Mouse (Mus musculus) liver, embryonic 13.5 days (tissue): Measurements from ENCODE around the gene Dcakd. TPM values are rescaled to one million over a fixed set of nuclear protein-coding genes. Genes with fewer than 3 reads are reported as not detected.

Experiments used
- ATAC-seq: fragments of 200-750 bp; cut with Nextera tagmentation; 2 replicates; pipeline ENCODE4 v1.8.0; 2017; ENCODE audit warnings: low read depth, mild to moderate bottlenecking, moderate number of reproducible peaks, moderate library complexity
- DNase-seq: peaks from one replicate; pipeline ENCODE4 v3.0.0; 2022
- H3K27ac ChIP-seq: fragments of 300-500 bp; sonication (generic); 2 replicates; pipeline ENCODE4 v1.5.1; 2015; ENCODE audit warnings: moderate library complexity, mild to moderate bottlenecking, inconsistent platforms
- H3K27me3 ChIP-seq: fragments of 300-500 bp; sonication (generic); 2 replicates; pipeline ENCODE4 v1.6.1; 2015; ENCODE audit warnings: mild to moderate bottlenecking, inconsistent platforms
- H3K36me3 ChIP-seq: fragments of 300-500 bp; sonication (generic); 2 replicates; pipeline ENCODE4 v1.6.1; 2015; ENCODE audit warnings: mild to moderate bottlenecking, inconsistent platforms
- H3K4me1 ChIP-seq: fragments of 300-500 bp; sonication (generic); replicated peaks from 2 replicates; pipeline ENCODE4 v1.6.1; 2015; ENCODE audit warnings: inconsistent platforms
- H3K4me2 ChIP-seq: fragments of 300-500 bp; sonication (generic); 2 replicates; pipeline ENCODE4 v1.6.1; 2015; ENCODE audit warnings: inconsistent platforms, mild to moderate bottlenecking, moderate library complexity
- H3K4me3 ChIP-seq: fragments of 300-500 bp; sonication (generic); replicated peaks from 2 replicates; pipeline ENCODE4 v1.5.1; 2015; ENCODE audit warnings: mild to moderate bottlenecking, inconsistent platforms
- H3K9ac ChIP-seq: fragments of 300-500 bp; sonication (generic); 2 replicates; pipeline ENCODE4 v1.6.1; 2015; ENCODE audit warnings: mild to moderate bottlenecking, inconsistent platforms
- H3K9me3 ChIP-seq: fragments of 300-500 bp; sonication (generic); replicated peaks from 2 replicates; pipeline ENCODE4 v1.6.1; 2016; ENCODE audit warnings: inconsistent platforms
- WGBS: fragments of 180-500 bp; shearing (Covaris S2); methylation state at CpG from one replicate; pipeline ENCODE4 v1.1.7; 2015; ENCODE audit not compliant: insufficient replicate concordance; 5-methylcytosine and 5-hydroxymethylcytosine counted together
- polyA plus RNA-seq: library from polyadenylated mRNA; unstranded; fragments of >200 nt; fragmentation: Nextera tagmentation; extraction: Ambion mirVana; gene quantifications from 2 replicates; pipeline ENCODE4 v1.2.1, GENCODE M21; 2015

The Dcakd gene
- polyA plus RNA-seq, 1 experiment from 2014 or later = 29.9 TPM

DNA sequence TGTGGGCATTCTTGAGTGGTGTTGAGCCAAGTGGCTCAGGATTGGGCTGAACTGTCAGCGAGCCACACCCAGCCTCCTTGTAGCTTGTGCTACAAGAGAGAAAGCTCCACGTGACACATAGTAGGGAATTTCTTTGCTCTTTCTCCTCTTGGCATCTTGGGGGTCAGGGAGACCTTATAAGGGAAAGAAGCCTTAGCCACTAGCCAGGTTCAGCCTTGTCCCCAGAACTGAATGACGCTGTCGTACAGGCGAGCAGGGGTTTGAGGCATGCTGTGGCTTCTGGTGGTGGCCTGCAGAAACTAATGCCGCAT lies 38.9 kb upstream of the Dcakd start:
- no peaks in the 10 kb centered on the region for H3K27me3 ChIP-seq

DNA sequence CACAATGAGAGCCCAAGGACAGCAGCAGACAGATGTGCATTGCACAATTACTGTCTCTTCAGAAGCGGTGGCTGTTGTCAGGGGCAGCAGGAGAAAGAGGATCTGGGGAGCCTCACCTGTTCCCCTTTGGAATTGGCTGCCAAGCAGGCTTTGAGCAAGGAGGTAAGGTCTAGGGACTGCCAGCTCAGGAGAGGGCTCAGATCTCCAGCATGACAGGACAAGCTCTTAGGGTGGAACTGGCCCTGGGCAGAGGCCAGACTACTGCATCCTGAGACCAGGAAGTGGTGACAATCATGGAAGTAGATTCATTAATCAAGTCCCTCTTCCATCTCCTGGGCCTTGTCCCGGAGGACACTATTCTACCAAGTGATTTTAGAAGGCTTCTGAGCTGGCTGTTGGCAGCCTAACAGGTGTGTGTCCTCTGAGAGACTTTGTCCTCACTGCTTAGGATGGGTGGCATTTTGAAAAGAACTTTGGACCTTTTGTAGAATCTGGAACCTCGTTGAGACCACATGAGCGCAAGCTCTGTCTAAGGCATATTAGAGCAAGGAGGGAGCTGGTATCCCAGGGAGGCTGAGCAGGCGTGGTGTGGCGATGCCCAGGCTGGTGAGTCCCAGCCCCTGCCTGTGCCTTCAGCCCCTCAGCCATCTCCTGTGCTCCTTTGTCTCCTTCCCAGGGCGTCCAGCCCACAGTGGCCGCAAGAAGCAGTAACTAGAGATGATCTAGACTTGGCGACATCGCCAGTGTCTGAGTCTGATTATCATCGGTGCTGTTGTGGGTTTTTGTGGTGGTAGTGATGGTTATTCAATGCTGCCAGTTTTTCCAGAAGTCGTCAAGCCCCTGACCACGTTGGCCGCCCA lies 38.3 kb upstream of the Dcakd start:
- Histone ChIP-seq H3K27ac (no peak overlapping the region), H3K4me3 (no peak overlapping the region), H3K36me3 (peaks cover 87% of the 10 kb centered on the region), H3K9ac (no peak overlapping the region), H3K27me3 (no peaks in the 10 kb centered on the region), H3K9me3 (no peaks in the 10 kb centered on the region), H3K4me2 (no peak overlapping the region), H3K4me1 (no peaks in the 10 kb centered on the region)
- 87% methylated on average over 14 of the region's 14 CpGs for WGBS
- DNase-seq = no peak
- no peak for ATAC-seq

More for the DNA sequence above, 38.9 kb upstream of the Dcakd start:
- 90% methylated on average over 6 of the region's 6 CpGs for WGBS
- no peaks in the 10 kb centered on the region for H3K9me3 ChIP-seq
- no peak overlapping the region for H3K9ac ChIP-seq
- no peak overlapping the region for H3K27ac ChIP-seq
- no peak overlapping the region for H3K4me3 ChIP-seq
- no peak for DNase-seq
- ATAC-seq = no peak
- H3K4me1 ChIP-seq = no peaks in the 10 kb centered on the region
- peaks cover 82% of the 10 kb centered on the region for H3K36me3 ChIP-seq
- H3K4me2 ChIP-seq = no peak overlapping the region

DNA sequence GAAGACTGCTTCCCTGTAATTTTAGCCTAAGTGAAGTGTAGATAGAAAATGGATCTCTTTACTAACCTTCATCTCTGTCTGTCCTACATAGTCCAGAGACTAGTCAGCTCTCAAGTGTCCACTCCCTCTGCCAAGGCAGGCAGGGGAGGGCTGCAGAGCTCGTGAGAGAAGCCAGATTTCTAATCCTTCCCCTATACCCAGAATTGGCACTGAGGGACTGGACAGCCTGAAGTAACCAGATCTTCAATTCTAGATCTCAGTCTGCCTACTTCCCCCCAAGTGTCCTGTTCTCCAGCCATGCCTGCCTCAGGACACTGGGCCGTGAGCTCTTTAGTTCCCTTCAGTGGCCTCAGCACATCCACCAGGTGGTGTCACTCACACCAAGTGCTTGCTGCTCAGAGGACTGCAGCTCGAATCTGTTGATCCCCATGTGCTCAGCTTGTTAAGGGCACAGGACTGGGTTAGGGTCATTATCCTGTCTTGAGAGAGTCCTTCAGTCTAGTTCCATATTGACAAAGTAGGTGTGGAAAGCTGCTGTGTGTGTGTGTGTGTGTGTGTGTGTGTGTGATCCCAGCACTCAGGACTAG lies 30.5 kb upstream of the Dcakd start:
- WGBS = 78% methylated on average over 3 of the region's 3 CpGs
- Histone ChIP-seq H3K27ac (no peak overlapping the region), H3K9ac (no peak overlapping the region), H3K9me3 (no peaks in the 10 kb centered on the region), H3K27me3 (no peaks in the 10 kb centered on the region), H3K4me3 (no peak overlapping the region), H3K36me3 (peaks cover 85% of the 10 kb centered on the region), H3K4me2 (no peak overlapping the region), H3K4me1 (no peaks in the 10 kb centered on the region)
- no peak for ATAC-seq
- DNase-seq = no peak

DNA sequence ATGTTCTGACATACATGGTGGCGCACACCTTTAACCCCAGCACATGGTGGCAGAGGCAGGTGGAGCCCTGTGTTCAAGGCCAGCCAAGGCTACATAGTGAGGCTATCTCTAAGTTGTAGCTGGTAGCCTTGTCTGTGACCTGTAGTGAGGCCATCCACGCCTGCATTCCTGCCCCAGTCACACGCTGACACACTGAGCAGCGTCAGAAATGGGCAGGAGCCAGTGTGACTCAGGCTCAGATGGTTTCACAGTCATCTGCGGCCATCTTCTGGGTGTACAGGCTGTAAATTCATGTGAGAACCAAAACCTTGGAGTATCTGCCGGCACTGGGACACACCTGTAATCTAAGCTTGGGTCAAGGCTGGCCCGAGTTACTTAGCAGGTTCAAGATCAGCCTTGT lies 28.5 kb upstream of the Dcakd start:
- H3K9me3 ChIP-seq = no peaks in the 10 kb centered on the region
- WGBS = 94% methylated on average over 7 of the region's 7 CpGs
- ATAC-seq (no peak), DNase-seq (no peak)
- H3K27ac ChIP-seq = no peak overlapping the region
- no peak overlapping the region for H3K4me2 ChIP-seq
- H3K36me3 ChIP-seq = peaks cover 86% of the 10 kb centered on the region
- no peak overlapping the region for H3K9ac ChIP-seq
- H3K27me3 ChIP-seq = no peaks in the 10 kb centered on the region
- no peaks in the 10 kb centered on the region for H3K4me1 ChIP-seq
- H3K4me3 ChIP-seq = no peak overlapping the region

DNA sequence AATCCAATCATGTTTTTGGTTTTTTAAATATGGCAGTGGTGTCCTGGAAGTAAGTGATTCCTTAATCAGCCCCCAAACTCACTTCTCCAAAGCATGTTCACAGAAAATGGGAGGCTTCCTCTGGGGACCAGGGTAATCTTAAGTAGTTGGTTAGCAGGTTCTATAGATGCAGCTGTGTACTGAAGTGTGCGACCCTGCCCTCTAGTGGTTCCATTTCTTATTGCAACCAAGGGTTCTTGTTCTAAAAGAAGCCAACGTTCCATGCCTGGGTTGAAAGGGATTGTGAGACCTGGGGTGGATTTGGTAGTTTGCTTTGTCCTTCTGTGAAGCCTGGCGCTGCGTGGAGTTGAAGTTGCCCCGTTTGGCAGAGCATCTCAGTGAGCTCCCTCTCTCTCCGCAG lies 26.7 kb upstream of the Dcakd start:
- ATAC-seq (no peak), DNase-seq (peak; percentile 50)
- Histone ChIP-seq H3K4me3 (no peak overlapping the region), H3K27ac (no peak overlapping the region), H3K4me1 (no peaks in the 10 kb centered on the region), H3K9me3 (no peaks in the 10 kb centered on the region), H3K4me2 (no peak overlapping the region), H3K27me3 (no peaks in the 10 kb centered on the region), H3K9ac (no peak overlapping the region), H3K36me3 (peaks cover 86% of the 10 kb centered on the region)
- WGBS = 52% methylated on average over 6 of the region's 6 CpGs

DNA sequence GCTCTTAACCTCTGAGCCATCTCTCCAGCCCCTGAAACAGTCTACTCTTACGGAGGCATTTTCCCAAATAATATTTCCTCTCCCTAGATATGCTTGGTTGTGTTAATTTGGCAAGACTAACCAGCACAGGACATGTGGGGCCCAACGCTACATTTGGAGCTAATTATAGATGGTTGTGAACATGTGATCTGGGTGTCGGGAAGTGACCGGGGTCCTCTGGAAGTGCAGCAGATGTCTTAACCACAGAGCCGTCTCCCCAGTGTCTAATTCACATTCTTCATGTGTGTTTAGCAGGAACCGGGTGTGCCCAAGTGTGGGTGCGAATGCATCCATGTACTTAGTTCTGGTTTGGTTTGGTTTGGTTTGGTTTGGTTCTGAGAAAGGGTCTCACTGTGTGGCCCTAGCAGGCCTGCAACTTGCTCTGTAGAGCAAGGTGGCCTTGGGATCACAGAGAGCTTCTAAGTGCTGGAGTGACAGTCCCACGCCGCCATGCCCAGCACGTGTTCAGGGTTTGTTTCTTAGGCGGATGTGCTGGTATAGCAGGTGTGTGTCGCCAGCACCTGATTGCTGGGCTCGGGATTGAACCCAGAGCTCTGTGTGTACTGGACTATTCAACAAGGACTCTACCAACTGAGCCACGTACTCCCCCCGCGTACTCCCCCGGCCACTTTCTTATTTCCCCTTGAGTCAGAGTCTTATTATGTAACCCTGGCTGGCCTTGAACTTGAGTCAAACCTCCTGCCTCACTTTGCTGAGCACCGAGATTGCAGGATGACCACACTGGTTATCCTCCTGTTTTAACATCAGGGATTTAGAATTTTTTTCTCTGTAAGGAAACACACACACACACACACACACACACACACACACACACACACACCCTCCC lies 25.3 kb upstream of the Dcakd start:
- Histone ChIP-seq H3K4me3 (no peak overlapping the region), H3K9me3 (no peaks in the 10 kb centered on the region), H3K4me1 (no peaks in the 10 kb centered on the region), H3K9ac (no peak overlapping the region), H3K36me3 (peaks cover 77% of the 10 kb centered on the region), H3K27ac (no peak overlapping the region), H3K4me2 (no peak overlapping the region), H3K27me3 (no peaks in the 10 kb centered on the region)
- ATAC-seq (no peak), DNase-seq (no peak)
- WGBS = 83% methylated on average over 18 of the region's 18 CpGs

DNA sequence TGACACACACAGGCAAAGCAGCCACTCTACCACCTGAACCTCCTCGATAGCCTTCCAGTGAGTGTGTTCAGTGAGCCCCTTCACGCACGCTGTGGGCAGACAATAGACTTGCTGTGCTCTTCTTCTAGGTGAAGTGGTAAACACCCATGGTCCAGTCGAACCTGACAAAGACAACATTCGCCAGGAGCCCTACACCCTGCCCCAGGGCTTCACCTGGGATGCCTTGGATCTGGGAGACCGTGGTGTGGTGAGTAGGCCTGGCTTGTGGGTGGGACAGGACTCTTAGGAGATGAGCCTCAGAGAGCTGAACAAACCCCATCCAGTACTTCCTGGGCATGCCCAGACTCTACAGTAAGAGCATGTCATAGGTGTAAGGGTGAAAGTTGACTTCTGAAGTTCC lies 23.9 kb upstream of the Dcakd start:
- H3K36me3 ChIP-seq = peaks cover 70% of the 10 kb centered on the region
- no peak overlapping the region for H3K9ac ChIP-seq
- H3K4me2 ChIP-seq = no peak overlapping the region
- no peaks in the 10 kb centered on the region for H3K4me1 ChIP-seq
- no peaks in the 10 kb centered on the region for H3K27me3 ChIP-seq
- whole genome bisulfite sequencing = 87% methylated on average over 6 of the region's 6 CpGs
- H3K9me3 ChIP-seq = no peaks in the 10 kb centered on the region
- ATAC-seq (no peak), DNase-seq (no peak)
- H3K4me3 ChIP-seq = no peak overlapping the region
- H3K27ac ChIP-seq = no peak overlapping the region

DNA sequence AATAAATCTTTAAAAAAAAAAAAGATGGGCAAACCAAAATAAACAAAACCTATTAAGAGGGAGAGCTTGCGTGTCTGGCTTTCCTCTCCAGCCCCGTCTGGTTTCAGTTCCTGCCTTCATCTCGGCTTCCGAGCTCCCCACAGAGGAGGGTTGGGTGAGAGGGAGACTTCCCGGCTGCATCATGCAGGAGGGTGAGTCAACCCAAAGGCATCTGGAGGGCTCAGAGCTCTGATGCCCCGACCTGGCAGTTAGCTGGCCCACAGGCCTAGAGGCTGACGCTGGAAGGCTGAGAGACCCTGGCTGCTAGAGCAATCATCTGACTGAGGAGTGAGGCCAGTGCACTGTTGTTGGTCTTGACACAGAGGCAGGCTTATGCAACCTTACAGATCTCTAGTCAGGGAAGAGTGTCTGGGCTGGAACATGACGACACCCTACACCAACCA lies 23.1 kb upstream of the Dcakd start:
- no peak overlapping the region for H3K4me3 ChIP-seq
- no peaks in the 10 kb centered on the region for H3K4me1 ChIP-seq
- H3K4me2 ChIP-seq = no peak overlapping the region
- no peak overlapping the region for H3K27ac ChIP-seq
- ATAC-seq (no peak), DNase-seq (no peak)
- H3K9me3 ChIP-seq = no peaks in the 10 kb centered on the region
- 80% methylated on average over 8 of the region's 8 CpGs for WGBS
- H3K27me3 ChIP-seq = no peaks in the 10 kb centered on the region
- peaks cover 70% of the 10 kb centered on the region for H3K36me3 ChIP-seq
- H3K9ac ChIP-seq = no peak overlapping the region

DNA sequence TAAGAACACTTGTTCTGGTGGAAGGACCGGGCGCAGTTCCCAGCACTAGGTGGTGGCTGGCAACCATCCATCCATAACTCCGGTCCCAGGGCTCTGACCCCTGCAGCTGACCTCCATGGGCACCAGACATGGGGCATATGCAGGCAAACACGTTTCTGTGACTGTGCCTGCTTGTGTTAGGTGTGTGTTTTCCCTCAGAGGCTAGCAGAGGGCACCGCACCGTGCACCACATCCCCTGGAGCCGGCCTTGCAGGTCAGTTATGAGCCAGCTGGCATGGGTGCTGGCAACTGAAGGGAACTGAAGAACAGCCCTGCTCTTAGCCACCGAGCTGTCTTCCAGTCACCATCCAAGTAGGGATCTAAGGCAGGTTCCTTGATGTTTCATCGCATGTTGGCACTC lies 22.0 kb upstream of the Dcakd start:
- no peak for ATAC-seq
- Histone ChIP-seq H3K27ac (no peak overlapping the region), H3K36me3 (peaks cover 70% of the 10 kb centered on the region), H3K9ac (no peak overlapping the region), H3K27me3 (no peaks in the 10 kb centered on the region), H3K9me3 (no peaks in the 10 kb centered on the region), H3K4me1 (no peaks in the 10 kb centered on the region), H3K4me3 (no peak overlapping the region), H3K4me2 (no peak overlapping the region)
- WGBS = 94% methylated on average over 9 of the region's 9 CpGs
- no peak for DNase-seq

DNA sequence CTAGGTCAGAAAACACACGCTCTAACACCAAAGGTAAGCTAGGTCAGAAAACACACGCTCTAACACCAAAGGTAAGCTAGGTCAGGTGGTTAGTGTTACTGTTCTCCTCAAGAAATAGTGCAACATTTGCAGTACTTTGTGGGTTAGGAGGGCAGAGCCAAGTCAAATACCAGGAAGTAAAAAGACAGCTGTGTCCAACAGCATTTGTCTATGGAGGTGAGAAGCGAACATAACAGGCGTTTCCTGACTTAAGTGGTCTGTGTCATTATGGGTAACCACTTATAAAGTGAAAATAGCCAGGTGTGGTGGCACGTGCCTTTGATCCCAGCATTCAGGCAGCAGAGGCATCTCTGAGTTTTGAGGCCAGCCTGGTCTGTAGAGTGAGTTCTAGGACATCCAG lies 21.5 kb upstream of the Dcakd start:
- Histone ChIP-seq H3K4me2 (no peak overlapping the region), H3K4me3 (no peak overlapping the region), H3K9ac (no peak overlapping the region), H3K27ac (no peak overlapping the region), H3K9me3 (no peaks in the 10 kb centered on the region), H3K36me3 (peaks cover 73% of the 10 kb centered on the region), H3K27me3 (no peaks in the 10 kb centered on the region), H3K4me1 (no peaks in the 10 kb centered on the region)
- DNase-seq (no peak), ATAC-seq (no peak)
- WGBS = 90% methylated on average over 5 of the region's 5 CpGs

DNA sequence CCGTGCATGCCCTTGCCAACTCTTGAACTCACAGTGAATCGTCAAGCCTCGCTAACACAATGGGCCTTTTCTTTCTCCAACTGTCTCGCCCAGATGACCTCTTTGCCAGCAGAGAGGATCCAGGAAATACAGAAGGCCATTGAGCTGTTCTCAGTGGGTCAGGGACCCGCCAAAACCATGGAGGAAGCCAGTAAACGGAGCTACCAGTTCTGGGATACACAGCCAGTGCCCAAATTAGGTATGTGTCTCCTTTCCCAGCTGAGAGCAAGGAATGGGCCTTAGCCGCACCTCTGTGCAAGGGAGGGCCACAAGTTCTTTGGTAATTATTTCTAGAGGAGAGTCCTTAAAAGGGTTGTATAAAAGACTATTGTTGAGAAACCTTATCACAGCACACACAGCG lies 18.2 kb upstream of the Dcakd start:
- ATAC-seq = no peak

More for the DNA sequence above, 18.2 kb upstream of the Dcakd start:
- H3K27ac ChIP-seq = no peak overlapping the region
- DNase-seq = no peak
- no peak overlapping the region for H3K9ac ChIP-seq
- H3K4me1 ChIP-seq = peaks cover under 1% of the 10 kb centered on the region
- H3K4me2 ChIP-seq = no peak overlapping the region
- H3K4me3 ChIP-seq = no peak overlapping the region
- no peaks in the 10 kb centered on the region for H3K9me3 ChIP-seq
- H3K27me3 ChIP-seq = no peaks in the 10 kb centered on the region
- 80% methylated on average over 8 of the region's 8 CpGs for WGBS
- peaks cover 74% of the 10 kb centered on the region for H3K36me3 ChIP-seq
